Mouse (Mus musculus): ENCODE results near the gene Zfp217. TPM values are rescaled to one million over a fixed set of nuclear protein-coding genes. Genes with fewer than 3 reads are reported as not detected.

The Zfp217 gene
- total and polyA plus RNA-seq, 2 experiments from 2014 or later = 2.1 to 10.1 TPM

- Histone ChIP-seq H3K36me3 (replicated peaks; ENCODE audit: control insufficient read depth, insufficient read depth, low read length) (no peaks in the 10 kb centered on the region), H3K4me2 (ENCODE audit: low read depth, low read length) (no peak overlapping the region), H3K9me3 (replicated peaks; ENCODE audit: control insufficient read depth, low read length) (peaks cover 8% of the 10 kb centered on the region; the same call in 1 of the 2 replicates), H3K27ac (ENCODE audit: low read depth) (no peak overlapping the region), H3K27me3 (ENCODE audit: control insufficient read depth, insufficient read depth, low read length) (no peaks in the 10 kb centered on the region), H3K9ac (replicated peaks; ENCODE audit: low read depth, low read length) (no peak overlapping the region), H3K4me3 (ENCODE audit: low read depth, low read length) (no peak overlapping the region), H3K4me1 (ENCODE audit: control insufficient read depth, insufficient read depth) (no peaks in the 10 kb centered on the region)
- TF ChIP-seq EP300 (IDR thresholded peaks at IDR 0.05; ENCODE audit: low read depth) (no peak), CTCF (IDR thresholded peaks at IDR 0.05; ENCODE audit: low read depth) (no peak)
- DNase-seq (ENCODE audit: low spot score) = no peak
- WGBS = 77% methylated on average over 5 of the region's 5 CpGs
- no peak for ATAC-seq (ENCODE audit: insufficient read depth, low read depth)
Measured at GRCm38 (mm10) chr2:170069976-170070375, 77.9 kb downstream of the Zfp217 start.

- DNase-seq (ENCODE audit: low spot score) (no peak), ATAC-seq (ENCODE audit: insufficient read depth, low read depth) (no peak)
- H3K9me3 ChIP-seq (replicated peaks; ENCODE audit: control insufficient read depth, low read length) = peaks cover 8% of the 10 kb centered on the region; the same call in 1 of the 2 replicates
- no peak overlapping the region for H3K9ac ChIP-seq (replicated peaks; ENCODE audit: low read depth, low read length)
- no peaks in the 10 kb centered on the region for H3K27me3 ChIP-seq (ENCODE audit: control insufficient read depth, insufficient read depth, low read length)
- no peak overlapping the region for H3K4me3 ChIP-seq (ENCODE audit: low read depth, low read length)
- 69% methylated on average over 3 of the region's 3 CpGs for WGBS
- H3K27ac ChIP-seq (ENCODE audit: low read depth) = no peak overlapping the region
- no peak overlapping the region for H3K4me2 ChIP-seq (ENCODE audit: low read depth, low read length)
- no peak for TF ChIP-seq EP300 (IDR thresholded peaks at IDR 0.05; ENCODE audit: low read depth)
- TF ChIP-seq CTCF (IDR thresholded peaks at IDR 0.05; ENCODE audit: low read depth) = no peak
- no peaks in the 10 kb centered on the region for H3K4me1 ChIP-seq (ENCODE audit: control insufficient read depth, insufficient read depth)
- no peaks in the 10 kb centered on the region for H3K36me3 ChIP-seq (replicated peaks; ENCODE audit: control insufficient read depth, insufficient read depth, low read length)
Measured at GRCm38 (mm10) chr2:170062378-170062777, 85.5 kb downstream of the Zfp217 start.

GRCm38 (mm10) chr2:170060066-170060465 lies 87.8 kb downstream of the Zfp217 start:
- Histone ChIP-seq H3K36me3 (replicated peaks; ENCODE audit: control insufficient read depth, insufficient read depth, low read length) (no peaks in the 10 kb centered on the region), H3K27ac (ENCODE audit: low read depth) (no peak overlapping the region), H3K4me3 (ENCODE audit: low read depth, low read length) (no peak overlapping the region), H3K4me1 (ENCODE audit: control insufficient read depth, insufficient read depth) (no peaks in the 10 kb centered on the region), H3K9ac (replicated peaks; ENCODE audit: low read depth, low read length) (no peak overlapping the region), H3K27me3 (ENCODE audit: control insufficient read depth, insufficient read depth, low read length) (no peaks in the 10 kb centered on the region), H3K4me2 (ENCODE audit: low read depth, low read length) (no peak overlapping the region), H3K9me3 (replicated peaks; ENCODE audit: control insufficient read depth, low read length) (no peaks in the 10 kb centered on the region)
- no peak for ATAC-seq (ENCODE audit: insufficient read depth, low read depth)
- DNase-seq (ENCODE audit: low spot score) = no peak
- no peak for TF ChIP-seq EP300 (IDR thresholded peaks at IDR 0.05; ENCODE audit: low read depth)
- TF ChIP-seq CTCF (IDR thresholded peaks at IDR 0.05; ENCODE audit: low read depth) = peak; percentile 45
- 67% methylated on average over 4 of the region's 4 CpGs for WGBS

GRCm38 (mm10) chr2:170058774-170059173 lies 89.1 kb downstream of the Zfp217 start:
- H3K4me2 ChIP-seq (ENCODE audit: low read depth, low read length) = no peak overlapping the region
- DNase-seq (ENCODE audit: low spot score) (no peak), ATAC-seq (ENCODE audit: insufficient read depth, low read depth) (no peak)
- H3K36me3 ChIP-seq (replicated peaks; ENCODE audit: control insufficient read depth, insufficient read depth, low read length) = no peaks in the 10 kb centered on the region
- H3K9ac ChIP-seq (replicated peaks; ENCODE audit: low read depth, low read length) = no peak overlapping the region
- no peak overlapping the region for H3K27ac ChIP-seq (ENCODE audit: low read depth)
- H3K4me1 ChIP-seq (ENCODE audit: control insufficient read depth, insufficient read depth) = no peaks in the 10 kb centered on the region
- no peaks in the 10 kb centered on the region for H3K27me3 ChIP-seq (ENCODE audit: control insufficient read depth, insufficient read depth, low read length)
- 85% methylated on average over 14 of the region's 14 CpGs for WGBS
- H3K9me3 ChIP-seq (replicated peaks; ENCODE audit: control insufficient read depth, low read length) = no peaks in the 10 kb centered on the region
- TF ChIP-seq CTCF (IDR thresholded peaks at IDR 0.05; ENCODE audit: low read depth) = no peak
- no peak for TF ChIP-seq EP300 (IDR thresholded peaks at IDR 0.05; ENCODE audit: low read depth)
- H3K4me3 ChIP-seq (ENCODE audit: low read depth, low read length) = no peak overlapping the region

All from heart, postnatal 0 days (tissue).